Mouse (Mus musculus) hindbrain, embryonic 14.5 days (tissue): Measurements from ENCODE around the gene Shbg. TPM values are rescaled to one million over a fixed set of nuclear protein-coding genes. Genes with fewer than 3 reads are reported as not detected.
A peak's percentile ranks its signal among the peaks of the same experiment; 100 is the strongest.

Experiments used
- microRNA counts: library from miRNA; unstranded; fragments of <30 nt; microRNA quantifications from one replicate; lab custom pipeline; 2016
- microRNA-seq: library from miRNA; unstranded; fragments of <30 nt; microRNA quantifications from one replicate; pipeline ENCODE4, GENCODE M21; 2016
- polyA plus RNA-seq: library from polyadenylated mRNA; unstranded; fragments of >200 nt; fragmentation: Nextera tagmentation; extraction: Ambion mirVana; gene quantifications from 2 replicates; pipeline ENCODE4 v1.2.1, GENCODE M21; 2014

Gene Shbg
- polyA plus RNA-seq, 1 experiment from 2014 or later, result not detected

MicroRNAs encoded within 50 kb of the gene (microRNA counts, 519-probe panel; counts per million panel counts)
- microRNA mmu-miR-1934 (lab: Ali Mortazavi, UCI), result not detected
- 1,652 counts per million, percentile 3 among the panel's probes with 10 or more counts for microRNA mmu-miR-467f (lab: Ali Mortazavi, UCI)

Small RNA genes lying within 50 kb of the gene (microRNA-seq; reads per million reads assigned to microRNA genes)
- gene Mir1934 (1.8 reads per million, percentile 5 among the genes with 10 or more reads in this experiment), gene Mir467f (not detected)

Other genes with a start within 250 kb of the Shbg start
- 67.5 and 76.6 TPM in 2 replicates for gene Chd3, start 248.5 kb downstream of the Shbg start, polyA plus RNA-seq
- gene Naa38, start 222.4 kb downstream of the Shbg start, polyA plus RNA-seq, result 117 and 130 TPM in 2 replicates
- 23.9 and 26.7 TPM in 2 replicates for gene Cyb5d1, start 222.3 kb downstream of the Shbg start, polyA plus RNA-seq
- 5.4 and 7.7 TPM in 2 replicates for gene Tmem88, start 219.7 kb downstream of the Shbg start, polyA plus RNA-seq
- gene Kdm6b, start 204.2 kb downstream of the Shbg start, polyA plus RNA-seq, result 26.8 and 33.0 TPM in 2 replicates
- 4.8 and 4.9 TPM in 2 replicates for gene Dnah2, start 68.8 kb downstream of the Shbg start, polyA plus RNA-seq
- 39.9 and 40.8 TPM in 2 replicates for gene Efnb3, start 57.7 kb downstream of the Shbg start, polyA plus RNA-seq
- gene Wrap53, start 37.6 kb downstream of the Shbg start, polyA plus RNA-seq, result 15.6 and 16.8 TPM in 2 replicates
- 55.7 TPM in 2 replicates for gene Trp53, start 37.5 kb downstream of the Shbg start, polyA plus RNA-seq
- 72.1 and 94.2 TPM in 2 replicates for gene Atp1b2, start 12.0 kb downstream of the Shbg start, polyA plus RNA-seq
- 16.9 and 24.5 TPM in 2 replicates for gene Sat2, start 4.1 kb upstream of the Shbg start, polyA plus RNA-seq
- 27.9 and 35.1 TPM in 2 replicates for gene Fxr2, start 15.1 kb upstream of the Shbg start, polyA plus RNA-seq
- gene Sox15, start 37.4 kb upstream of the Shbg start, polyA plus RNA-seq, result not detected in 2 replicates
- gene Mpdu1, start 44.7 kb upstream of the Shbg start, polyA plus RNA-seq, result 47.4 and 63.7 TPM in 2 replicates
- gene Cd68, start 48.2 kb upstream of the Shbg start, polyA plus RNA-seq, result 8.0 and 10.3 TPM in 2 replicates
- gene Eif4a1, start 54.5 kb upstream of the Shbg start, polyA plus RNA-seq, result 559 and 579 TPM in 2 replicates
- 96.2 and 99.2 TPM in 2 replicates for gene Senp3, start 64.2 kb upstream of the Shbg start, polyA plus RNA-seq
- 0.20 and 0.55 TPM in 2 replicates for gene Tnfsf13, start 67.9 kb upstream of the Shbg start, polyA plus RNA-seq
- gene Tnfsf12, start 77.9 kb upstream of the Shbg start, polyA plus RNA-seq, result 4.2 and 5.0 TPM in 2 replicates
- 1.1 and 2.6 TPM in 2 replicates for gene Tnfsfm13, start 78.2 kb upstream of the Shbg start, polyA plus RNA-seq
- 24.3 and 26.9 TPM in 2 replicates for gene Polr2a, start 140.7 kb upstream of the Shbg start, polyA plus RNA-seq
- 0.27 and 0.39 TPM in 2 replicates for gene Slc35g3, start 144.1 kb upstream of the Shbg start, polyA plus RNA-seq
- gene Zbtb4, start 148.0 kb upstream of the Shbg start, polyA plus RNA-seq, result 4.6 TPM in 2 replicates
- 1.4 and 1.6 TPM in 2 replicates for gene Chrnb1, start 178.0 kb upstream of the Shbg start, polyA plus RNA-seq
- 4.3 TPM in 2 replicates for gene Fgf11, start 184.0 kb upstream of the Shbg start, polyA plus RNA-seq
- gene Tmem102, start 187.7 kb upstream of the Shbg start, polyA plus RNA-seq, result 0.90 and 1.9 TPM in 2 replicates
- gene Gm39566, start 197.4 kb upstream of the Shbg start, polyA plus RNA-seq, result not detected in 2 replicates
- not detected in 2 replicates for gene Spem2, start 200.6 kb upstream of the Shbg start, polyA plus RNA-seq
- 0.40 and 0.44 TPM in 2 replicates for gene Spem1, start 204.3 kb upstream of the Shbg start, polyA plus RNA-seq
- 22.3 and 24.7 TPM in 2 replicates for gene Nlgn2, start 219.9 kb upstream of the Shbg start, polyA plus RNA-seq
- 321 and 409 TPM in 2 replicates for gene Tmem256, start 220.6 kb upstream of the Shbg start, polyA plus RNA-seq
- 39.3 and 39.8 TPM in 2 replicates for gene Plscr3, start 228.5 kb upstream of the Shbg start, polyA plus RNA-seq
- gene Tnk1, start 240.8 kb upstream of the Shbg start, polyA plus RNA-seq, result not detected in 2 replicates